Mouse (Mus musculus) T-helper 2 cell (primary cell): ENCODE data around the gene Pik3ip1.

Experiments
- in situ Hi-C: fragments of 300-600 bp; cut with MboI, MseI; formaldehyde crosslinking; loops from one replicate; pipeline ENCODE4 v1.15.1; 2025; ENCODE audit warnings: high pct_unique_total_duplicates

The Pik3ip1 gene

GRCm38 (mm10) chr11:3329891-3330451, at the start of gene Pik3ip1:
TSS of gene Pik3ip1 (plus strand) at chr11:3330401.
- in situ Hi-C loops, result loop anchor here (5.0 kb wide), 1 partner anchor 38 kb away; no protein-coding TSS in a partner anchor

- in situ Hi-C loops, result no loop called here
These were observed 47.3 kb upstream of the Pik3ip1 start for GRCm38 (mm10) chr11:3282887-3283286.

GRCm38 (mm10) chr11:3283645-3284044, 46.6 kb upstream of the Pik3ip1 start:
- in situ Hi-C loops, result no loop called here

GRCm38 (mm10) chr11:3285940-3286339, 44.3 kb upstream of the Pik3ip1 start:
- in situ Hi-C loops, result no loop called here

GRCm38 (mm10) chr11:3287131-3287530, 43.1 kb upstream of the Pik3ip1 start:
- in situ Hi-C loops, result no loop called here

- in situ Hi-C loops, result no loop called here
These were observed 42.3 kb upstream of the Pik3ip1 start for GRCm38 (mm10) chr11:3287921-3288320.

GRCm38 (mm10) chr11:3288521-3289301, 41.5 kb upstream of the Pik3ip1 start, which contains the start of gene Patz1:
TSS of gene Patz1 (plus strand) at chr11:3288874.
- in situ Hi-C loops, result no loop called here

GRCm38 (mm10) chr11:3289302-3289802, 40.8 kb upstream of the Pik3ip1 start:
- in situ Hi-C loops, result no loop called here

- in situ Hi-C loops, result loop anchor here (5.0 kb wide), 1 partner anchor 42 kb away; the partner anchor contains the start of gene Pik3ip1
These were observed 40.2 kb upstream of the Pik3ip1 start for GRCm38 (mm10) chr11:3289803-3290639.

GRCm38 (mm10) chr11:3290640-3291310, 39.4 kb upstream of the Pik3ip1 start:
- in situ Hi-C loops, result loop anchor here (5.0 kb wide), 1 partner anchor 42 kb away; the partner anchor contains the start of gene Pik3ip1

- in situ Hi-C loops, result loop anchor here (5.0 kb wide), 1 partner anchor 41 kb away; the partner anchor contains the start of gene Pik3ip1
These were observed 38.7 kb upstream of the Pik3ip1 start for GRCm38 (mm10) chr11:3291311-3292061.

- in situ Hi-C loops, result loop anchor here (5.0 kb wide), 1 partner anchor 40 kb away; the partner anchor contains the start of gene Pik3ip1
These were observed 38.2 kb upstream of the Pik3ip1 start for GRCm38 (mm10) chr11:3292062-3292421.

- in situ Hi-C loops, result loop anchor here (5.0 kb wide), 1 partner anchor 40 kb away; the partner anchor contains the start of gene Pik3ip1
These were observed 37.4 kb upstream of the Pik3ip1 start for GRCm38 (mm10) chr11:3292711-3293249.

GRCm38 (mm10) chr11:3293361-3293760, 36.8 kb upstream of the Pik3ip1 start:
- in situ Hi-C loops, result loop anchor here (5.0 kb wide), 1 partner anchor 39 kb away; the partner anchor contains the start of gene Pik3ip1

- in situ Hi-C loops, result loop anchor here (5.0 kb wide), 1 partner anchor 38 kb away; the partner anchor contains the start of gene Pik3ip1
These were observed 35.6 kb upstream of the Pik3ip1 start for GRCm38 (mm10) chr11:3294641-3295040.

- in situ Hi-C loops, result no loop called here
These were observed 34.1 kb upstream of the Pik3ip1 start for GRCm38 (mm10) chr11:3296056-3296455.

- in situ Hi-C loops, result no loop called here
These were observed 32.1 kb upstream of the Pik3ip1 start for GRCm38 (mm10) chr11:3297871-3298812.

GRCm38 (mm10) chr11:3298813-3299185, 31.4 kb upstream of the Pik3ip1 start:
- in situ Hi-C loops, result no loop called here

GRCm38 (mm10) chr11:3301075-3301474, 29.1 kb upstream of the Pik3ip1 start:
- in situ Hi-C loops, result loop anchor here (10.0 kb wide), 1 partner anchor 76 kb away; no protein-coding TSS in a partner anchor
